Mouse (Mus musculus) cerebellum, postnatal 14 days (tissue): ENCODE measurements around the gene Cntnap2.
"Not testable (repeated sequence)": the region's sequence is repeated elsewhere in the genome, so short reads cannot be mapped to it uniquely, and the experiment has no call there.

Source experiments
- DNase-seq, 2 experiments: peaks; one replicate each; pipeline ENCODE4 v3.0.0; 2021; ENCODE audit warnings: mixed read lengths in 2 of 2

Cntnap2 gene

GRCm38 (mm10) chr6:47004430-47004829 is 1945.3 kb downstream of the Cntnap2 start:
- DNase-seq = no peak

- no peak for DNase-seq
Measured at GRCm38 (mm10) chr6:47012933-47013332, 1953.8 kb downstream of the Cntnap2 start.

- DNase-seq = peak; percentile 90 to 92
Measured at GRCm38 (mm10) chr6:47013535-47013934, 1954.4 kb downstream of the Cntnap2 start.

- DNase-seq = no peak
Measured at GRCm38 (mm10) chr6:47014886-47015586, 1955.9 kb downstream of the Cntnap2 start.

GRCm38 (mm10) chr6:47026064-47026686 is 1967.0 kb downstream of the Cntnap2 start:
- DNase-seq = no peak

GRCm38 (mm10) chr6:47031362-47031761 is 1972.2 kb downstream of the Cntnap2 start:
- DNase-seq = no peak

- DNase-seq = peak in 1 of 2 experiments; percentile 8
Measured at GRCm38 (mm10) chr6:47042602-47043001, 1983.4 kb downstream of the Cntnap2 start.

GRCm38 (mm10) chr6:47043586-47043985 is 1984.4 kb downstream of the Cntnap2 start:
- no peak for DNase-seq

GRCm38 (mm10) chr6:47044385-47045200 is 1985.4 kb downstream of the Cntnap2 start:
- DNase-seq = peak; percentile 2 to 7

- no peak for DNase-seq
Measured at GRCm38 (mm10) chr6:47049051-47049450, 1989.9 kb downstream of the Cntnap2 start.

- no peak for DNase-seq
Measured at GRCm38 (mm10) chr6:47050319-47051222, 1991.4 kb downstream of the Cntnap2 start.

- DNase-seq = no peak
Measured at GRCm38 (mm10) chr6:47061341-47061740, 2002.2 kb downstream of the Cntnap2 start.

GRCm38 (mm10) chr6:47089998-47090397 is 2030.8 kb downstream of the Cntnap2 start:
- DNase-seq = no peak

- no peak for DNase-seq
Measured at GRCm38 (mm10) chr6:47104951-47105350, 2045.8 kb downstream of the Cntnap2 start.

- no peak for DNase-seq
Measured at GRCm38 (mm10) chr6:47109582-47110220, 2050.5 kb downstream of the Cntnap2 start.

- DNase-seq = not testable (repeated sequence)
Measured at GRCm38 (mm10) chr6:47134063-47134462, 2074.9 kb downstream of the Cntnap2 start.

- not testable (repeated sequence) for DNase-seq
Measured at GRCm38 (mm10) chr6:47153018-47153417, 2093.9 kb downstream of the Cntnap2 start.

- peak; percentile 43 to 68 for DNase-seq
Measured at GRCm38 (mm10) chr6:47174580-47175294, 2115.6 kb downstream of the Cntnap2 start.

- DNase-seq = peak; percentile 31 to 61
Measured at GRCm38 (mm10) chr6:47175356-47176156, 2116.4 kb downstream of the Cntnap2 start.

GRCm38 (mm10) chr6:47176157-47176555 is 2117.0 kb downstream of the Cntnap2 start:
- DNase-seq = not testable (repeated sequence)
